Mouse (Mus musculus) brain, adult 2 months (tissue): ENCODE results near the gene Epb41.

Source experiments
- DNase-seq: peaks from one replicate; pipeline ENCODE4 v3.0.0; 2011; ENCODE audit warnings: low read depth, low spot score

Gene Epb41

GRCm38 (mm10) chr4:132008191-132008590, 66.9 kb downstream of the Epb41 start:
- DNase-seq: no peak

- DNase-seq: no peak
Measured at GRCm38 (mm10) chr4:132007123-132007522, 68.0 kb downstream of the Epb41 start.

- DNase-seq: no peak
Measured at GRCm38 (mm10) chr4:131998641-131999040, 76.5 kb downstream of the Epb41 start.

GRCm38 (mm10) chr4:131997476-131997875, 77.6 kb downstream of the Epb41 start:
- DNase-seq: peak; percentile 87

- DNase-seq: peak; percentile 26
Measured at GRCm38 (mm10) chr4:131996985-131997384, 78.1 kb downstream of the Epb41 start.

- DNase-seq: peak; percentile 93
Measured at GRCm38 (mm10) chr4:131993792-131994191, 81.3 kb downstream of the Epb41 start.

- no peak for DNase-seq
Measured at GRCm38 (mm10) chr4:131982881-131983538, 92.1 kb downstream of the Epb41 start.

- DNase-seq: peak; percentile 27
Measured at GRCm38 (mm10) chr4:131981755-131982154, 93.4 kb downstream of the Epb41 start.

GRCm38 (mm10) chr4:131977201-131977600, 97.9 kb downstream of the Epb41 start:
- peak; percentile 93 for DNase-seq

- peak; percentile 30 for DNase-seq
Measured at GRCm38 (mm10) chr4:131970244-131970853, 104.8 kb downstream of the Epb41 start.

- DNase-seq: peak; percentile 21
Measured at GRCm38 (mm10) chr4:131968873-131969272, 106.2 kb downstream of the Epb41 start.

- DNase-seq: no peak
Measured at GRCm38 (mm10) chr4:131957161-131957560, 118.0 kb downstream of the Epb41 start.

GRCm38 (mm10) chr4:131950657-131951056, 124.5 kb downstream of the Epb41 start:
- no peak for DNase-seq

GRCm38 (mm10) chr4:131949903-131950302, 125.2 kb downstream of the Epb41 start:
- DNase-seq: no peak

GRCm38 (mm10) chr4:131947848-131948247, 127.3 kb downstream of the Epb41 start:
- peak; percentile 57 for DNase-seq

- DNase-seq: peak; percentile 75
Measured at GRCm38 (mm10) chr4:131940846-131941245, 134.3 kb downstream of the Epb41 start.

- no peak for DNase-seq
Measured at GRCm38 (mm10) chr4:131939459-131939858, 135.7 kb downstream of the Epb41 start.

- DNase-seq: no peak
Measured at GRCm38 (mm10) chr4:131929146-131929545, 146.0 kb downstream of the Epb41 start.

- DNase-seq: no peak
Measured at GRCm38 (mm10) chr4:131924096-131924810, 150.9 kb downstream of the Epb41 start.

- no peak for DNase-seq
Measured at GRCm38 (mm10) chr4:131922404-131922803, 152.7 kb downstream of the Epb41 start.

- DNase-seq: no peak
Measured at GRCm38 (mm10) chr4:131921461-131922346, 153.4 kb downstream of the Epb41 start, which contains the start of gene Tmem200b. Gene Tmem200b (plus strand): TSS chr4:131921771.
